Mouse (Mus musculus): Measurements from ENCODE around the gene Nxt1.

- TF ChIP-seq CTCF (IDR thresholded peaks at IDR 0.05; ENCODE audit: borderline replicate concordance, extremely low read depth, insufficient read depth, insufficient read length) (no peak), POLR2A (IDR thresholded peaks at IDR 0.05; ENCODE audit: borderline replicate concordance, extremely low read depth, insufficient read depth, insufficient read length, poor library complexity, severe bottlenecking) (no peak)
Measured at GRCm38 (mm10) chr2:148644421-148645000, 27.9 kb upstream of the Nxt1 start.

All from brain, embryonic 14.5 days (tissue).